Mouse (Mus musculus) forebrain, embryonic 14.5 days (tissue): ENCODE results near the gene Gm29427. TPM values are rescaled to one million over a fixed set of nuclear protein-coding genes. Genes with fewer than 3 reads are reported as not detected.
"Not testable (repeated sequence)": the region's sequence is repeated elsewhere in the genome, so short reads cannot be mapped to it uniquely, and the experiment has no call there.

Source experiments
- ATAC-seq: fragments of 200-750 bp; cut with Nextera tagmentation; 2 replicates; pipeline ENCODE4 v1.8.0; 2017; ENCODE audit warnings: mild to moderate bottlenecking, moderate library complexity
- DNase-seq: peaks from one replicate; pipeline ENCODE4 v3.0.0-alpha.2; 2015; ENCODE audit warnings: low spot score
- H3K27ac ChIP-seq: fragments of 300-500 bp; sonication (generic); 2 replicates; pipeline ENCODE4 v1.5.1; 2014; ENCODE audit warnings: low read depth, mild to moderate bottlenecking, control low read depth, low read length, moderate library complexity
- H3K27me3 ChIP-seq: fragments of 300-500 bp; sonication (generic); replicated peaks from 2 replicates; pipeline ENCODE4 v1.6.1; 2014; ENCODE audit warnings: low read length, control low read depth, mixed read lengths; ENCODE audit not compliant: control insufficient read depth, insufficient read depth
- H3K36me3 ChIP-seq: fragments of 300-500 bp; sonication (generic); 2 replicates; pipeline ENCODE4 v1.6.1; 2014; ENCODE audit warnings: low read length, control low read depth; ENCODE audit not compliant: control insufficient read depth, insufficient read depth
- H3K4me1 ChIP-seq: fragments of 300-500 bp; sonication (generic); 2 replicates; pipeline ENCODE4 v1.6.1; 2014; ENCODE audit warnings: antibody characterized with exemption, low read length, control low read depth; ENCODE audit not compliant: control insufficient read depth, insufficient read depth
- H3K4me2 ChIP-seq: fragments of 300-500 bp; sonication (generic); 2 replicates; pipeline ENCODE4 v1.6.1; 2014; ENCODE audit warnings: mild to moderate bottlenecking, control low read depth, low read length
- H3K4me3 ChIP-seq: fragments of 300-500 bp; sonication (generic); 2 replicates; pipeline ENCODE4 v1.5.1; 2014; ENCODE audit warnings: low read depth, low read length, control low read depth
- H3K9ac ChIP-seq: fragments of 300-500 bp; sonication (generic); 2 replicates; pipeline ENCODE4 v1.6.1; 2014; ENCODE audit warnings: mild to moderate bottlenecking, low read length, control low read depth, moderate library complexity
- H3K9me3 ChIP-seq: fragments of 300-500 bp; sonication (generic); replicated peaks from 2 replicates; pipeline ENCODE4 v1.6.1; 2016; ENCODE audit warnings: low read length, control low read depth, mixed read lengths; ENCODE audit not compliant: control insufficient read depth
- WGBS: fragments of 180-500 bp; shearing (Covaris S2); extraction: QIAGEN DNeasy Blood & Tissue Kit; methylation state at CpG from one replicate; pipeline ENCODE4 v1.1.7; 2014; 5-methylcytosine and 5-hydroxymethylcytosine counted together
- polyA plus RNA-seq: library from polyadenylated mRNA; unstranded; fragments of >200 nt; fragmentation: Nextera tagmentation; extraction: Ambion mirVana; gene quantifications from 2 replicates; pipeline ENCODE4 v1.2.1, GENCODE M21; 2014

Gene Gm29427
- polyA plus RNA-seq, 1 experiment from 2014 or later = not detected

GRCm38 (mm10) chr1:130698601-130699000 lies 17.0 kb downstream of the Gm29427 start:
- no peak for ATAC-seq
- Histone ChIP-seq H3K4me1 (no peaks in the 10 kb centered on the region), H3K4me2 (no peak overlapping the region), H3K4me3 (no peak overlapping the region), H3K9me3 (no peaks in the 10 kb centered on the region), H3K36me3 (peaks cover 66% of the 10 kb centered on the region), H3K27ac (no peak overlapping the region), H3K9ac (no peak overlapping the region), H3K27me3 (no peaks in the 10 kb centered on the region)
- WGBS = 91% methylated on average over 5 of the region's 5 CpGs
- DNase-seq = no peak

GRCm38 (mm10) chr1:130683905-130684304 lies 31.7 kb downstream of the Gm29427 start:
- WGBS = 27% methylated on average over 1 of the region's 1 CpGs
- H3K9me3 ChIP-seq = no peaks in the 10 kb centered on the region
- H3K9ac ChIP-seq = no peak overlapping the region
- H3K27ac ChIP-seq = no peak overlapping the region
- H3K36me3 ChIP-seq = no peaks in the 10 kb centered on the region
- H3K4me3 ChIP-seq = no peak overlapping the region
- no peak for ATAC-seq
- H3K4me2 ChIP-seq = no peak overlapping the region
- no peak for DNase-seq
- H3K27me3 ChIP-seq = no peaks in the 10 kb centered on the region
- no peaks in the 10 kb centered on the region for H3K4me1 ChIP-seq

- ATAC-seq (no peak), DNase-seq (no peak)
- Histone ChIP-seq H3K27me3 (no peaks in the 10 kb centered on the region), H3K4me1 (no peaks in the 10 kb centered on the region), H3K27ac (no peak overlapping the region), H3K9ac (no peak overlapping the region), H3K9me3 (no peaks in the 10 kb centered on the region), H3K36me3 (no peaks in the 10 kb centered on the region), H3K4me3 (no peak overlapping the region), H3K4me2 (no peak overlapping the region)
- WGBS = 75% methylated on average over 6 of the region's 6 CpGs
These were observed 33.8 kb downstream of the Gm29427 start for GRCm38 (mm10) chr1:130681656-130682413.

- no peaks in the 10 kb centered on the region for H3K4me1 ChIP-seq
- no peaks in the 10 kb centered on the region for H3K36me3 ChIP-seq
- DNase-seq (no peak), ATAC-seq (no peak)
- no peaks in the 10 kb centered on the region for H3K9me3 ChIP-seq
- 86% methylated on average over 2 of the region's 2 CpGs for WGBS
- no peaks in the 10 kb centered on the region for H3K27me3 ChIP-seq
- H3K27ac ChIP-seq = no peak overlapping the region
- H3K9ac ChIP-seq = no peak overlapping the region
- no peak overlapping the region for H3K4me2 ChIP-seq
- no peak overlapping the region for H3K4me3 ChIP-seq
These were observed 34.5 kb downstream of the Gm29427 start for GRCm38 (mm10) chr1:130681075-130681474.

DNA sequence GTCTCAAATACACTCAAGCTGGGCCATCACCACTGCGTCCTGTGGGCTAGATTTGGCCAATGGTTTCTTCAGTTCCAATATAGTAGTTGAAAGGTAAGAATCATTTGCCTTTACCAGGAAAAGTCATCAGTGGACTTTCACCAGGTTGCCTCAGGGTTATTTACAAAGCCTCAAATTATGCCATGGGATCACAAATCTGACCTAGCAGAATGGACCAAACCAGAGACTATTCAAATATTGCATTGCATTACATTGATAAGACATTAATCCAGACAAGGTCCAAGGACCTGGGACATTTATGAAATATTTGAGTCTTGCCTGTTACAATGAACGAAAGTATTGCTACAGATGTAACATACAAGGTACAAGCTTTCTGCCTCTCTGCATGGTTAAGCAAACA lies 37.0 kb downstream of the Gm29427 start:
- no peaks in the 10 kb centered on the region for H3K36me3 ChIP-seq
- no peak overlapping the region for H3K4me2 ChIP-seq
- H3K9me3 ChIP-seq = no peaks in the 10 kb centered on the region
- no peaks in the 10 kb centered on the region for H3K4me1 ChIP-seq
- no peak for DNase-seq
- no peak overlapping the region for H3K9ac ChIP-seq
- no peak overlapping the region for H3K4me3 ChIP-seq
- 84% methylated on average over 2 of the region's 2 CpGs for whole genome bisulfite sequencing
- no peaks in the 10 kb centered on the region for H3K27me3 ChIP-seq
- no peak overlapping the region for H3K27ac ChIP-seq
- no peak for ATAC-seq

GRCm38 (mm10) chr1:130663576-130663975 lies 52.0 kb downstream of the Gm29427 start:
- H3K4me2 ChIP-seq, H3K4me1 ChIP-seq, H3K9me3 ChIP-seq, ATAC-seq, DNase-seq, H3K36me3 ChIP-seq, H3K27ac ChIP-seq, H3K27me3 ChIP-seq, H3K4me3 ChIP-seq, H3K9ac ChIP-seq: not testable (repeated sequence)
- 88% methylated on average over 5 of the region's 5 CpGs for WGBS

DNA sequence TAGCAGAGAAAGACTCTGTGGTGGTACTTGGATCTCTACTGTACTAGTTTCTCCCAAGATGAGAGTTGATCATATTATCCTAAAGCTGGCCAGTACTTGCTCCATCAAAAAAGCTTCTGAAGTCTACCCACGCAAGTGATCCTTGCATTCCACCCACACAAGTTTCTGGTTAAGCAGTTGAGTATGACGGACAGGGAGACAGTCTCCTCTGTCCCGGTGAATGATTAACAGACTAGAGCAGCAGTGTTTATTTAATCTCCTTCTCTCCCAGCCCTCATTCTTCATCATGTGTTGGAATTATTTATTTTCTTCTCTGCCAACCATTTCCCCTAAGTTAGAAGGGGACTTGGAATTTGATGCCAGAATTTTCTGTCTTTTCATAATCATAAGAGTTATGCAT lies 54.1 kb downstream of the Gm29427 start, which contains the start of gene C4bp:
C4bp (minus strand) TSS at position 179 of the 400 bp plus-strand sequence.
- Histone ChIP-seq H3K27me3 (no peaks in the 10 kb centered on the region), H3K36me3 (no peaks in the 10 kb centered on the region), H3K4me3 (no peak within 1 kb of the TSS), H3K9ac (no peak within 1 kb of the TSS), H3K4me2 (no peak within 1 kb of the TSS), H3K9me3 (no peaks in the 10 kb centered on the region), H3K27ac (no peak within 1 kb of the TSS), H3K4me1 (no peaks in the 10 kb centered on the region)
- no peak for DNase-seq
- no peak for ATAC-seq
- 95% methylated on average over 3 of the region's 3 CpGs for WGBS

DNA sequence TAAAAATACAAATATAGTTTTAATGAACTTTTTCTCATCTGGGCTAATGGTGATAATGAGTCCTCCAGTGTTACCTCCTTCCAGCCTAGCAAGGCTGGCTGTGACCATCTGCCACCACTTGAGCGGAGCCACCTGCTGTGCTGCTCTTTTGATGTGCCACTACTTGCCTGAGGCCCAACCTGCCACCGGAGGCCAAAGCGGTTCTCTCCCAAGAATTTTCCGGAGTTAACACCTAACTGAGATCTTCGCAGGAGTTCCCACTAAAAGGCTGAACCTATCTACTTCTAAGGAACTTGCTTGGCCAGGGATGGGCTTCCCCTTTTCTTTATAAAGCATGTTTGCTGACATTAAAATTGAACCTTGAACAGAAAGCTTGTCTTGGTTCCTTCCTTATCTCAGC lies 56.0 kb downstream of the Gm29427 start:
- ATAC-seq, H3K9me3 ChIP-seq, H3K27ac ChIP-seq, H3K27me3 ChIP-seq, H3K9ac ChIP-seq, H3K4me3 ChIP-seq, H3K36me3 ChIP-seq, DNase-seq, H3K4me1 ChIP-seq, H3K4me2 ChIP-seq: not testable (repeated sequence)
- WGBS = 45% methylated on average over 5 of the region's 5 CpGs

GRCm38 (mm10) chr1:130644103-130644502 lies 71.5 kb downstream of the Gm29427 start:
- ATAC-seq = peak; percentile 42; the same call in 1 of the 2 replicates
- Histone ChIP-seq H3K9me3 (no peaks in the 10 kb centered on the region), H3K27ac (no peak overlapping the region), H3K4me2 (no peak overlapping the region), H3K4me3 (no peak overlapping the region), H3K36me3 (no peaks in the 10 kb centered on the region), H3K27me3 (no peaks in the 10 kb centered on the region), H3K9ac (no peak overlapping the region), H3K4me1 (no peaks in the 10 kb centered on the region)
- 45% methylated on average over 4 of the region's 4 CpGs for WGBS
- DNase-seq = peak; percentile 12
